ENCODE assay signal across 8 mouse cellular contexts in genomic region chr16:44557661-44558470, GRCm38 (mm10). TPM values are rescaled to one million over a fixed set of nuclear protein-coding genes. Genes with fewer than 3 reads are reported as not detected.
A peak's percentile ranks its signal among the peaks of the same experiment; 100 is the strongest.
DNase-seq lines count a peak whose midpoint lies in the region; ATAC-seq and TF ChIP-seq lines count a peak whose summit lies in the region.

No protein-coding gene starts in this region.

- H3K36me3 ChIP-seq in E14TG2a.4 (ENCODE audit: insufficient read depth, low read length), result no peaks in the 10 kb centered on the region
- H3K36me3 ChIP-seq in heart, embryonic 13.5 days, result no peaks in the 10 kb centered on the region
- H3K36me3 ChIP-seq in kidney, embryonic 16.5 days (ENCODE audit: insufficient read depth, low read length), result no peaks in the 10 kb centered on the region
- H3K36me3 ChIP-seq in liver, embryonic 14.5 days (replicated peaks; ENCODE audit: control insufficient read depth, insufficient read depth, low read depth), result no peaks in the 10 kb centered on the region
- H3K36me3 ChIP-seq in neural tube, embryonic 12.5 days, result no peaks in the 10 kb centered on the region; the same call in 1 of the 2 replicates

- 2% methylated on average over 46 of the region's 47 CpGs for whole genome bisulfite sequencing in bone marrow, adult 2 months
- whole genome bisulfite sequencing in heart, embryonic 13.5 days, result 1% methylated on average over 46 of the region's 47 CpGs
- WGBS in kidney, embryonic 16.5 days, result 1% methylated on average over 41 of the region's 47 CpGs
- under 1% methylated on average over 47 of the region's 47 CpGs for WGBS in liver, embryonic 14.5 days (ENCODE audit: insufficient replicate concordance)
- under 1% methylated on average over 47 of the region's 47 CpGs for WGBS in neural tube, embryonic 12.5 days

- H3K4me2 ChIP-seq in heart, embryonic 13.5 days, result peak overlapping the region; percentile 79
- H3K4me2 ChIP-seq in kidney, embryonic 16.5 days (replicated peaks; ENCODE audit: low read depth, low read length), result peak overlapping the region; percentile 79
- peak overlapping the region; percentile 61 for H3K4me2 ChIP-seq in liver, embryonic 14.5 days (ENCODE audit: low read depth)
- peak overlapping the region; percentile 70 for H3K4me2 ChIP-seq in neural tube, embryonic 12.5 days (replicated peaks)

- ATAC-seq in heart, embryonic 13.5 days (ENCODE audit: extremely low read depth, insufficient number of reproducible peaks, low FRiP score, low TSS enrichment), result peak; percentile 61
- peak; percentile 72 for ATAC-seq in kidney, embryonic 16.5 days (ENCODE audit: low FRiP score, low TSS enrichment)
- no peak for ATAC-seq in liver, embryonic 14.5 days (ENCODE audit: insufficient read depth)
- peak; percentile 73 for ATAC-seq in neural tube, embryonic 12.5 days (ENCODE audit: low FRiP score, low read depth)

- no peaks in the 10 kb centered on the region for H3K9me3 ChIP-seq in E14TG2a.4 (ENCODE audit: low read length)
- no peaks in the 10 kb centered on the region for H3K9me3 ChIP-seq in heart, embryonic 13.5 days
- no peaks in the 10 kb centered on the region for H3K9me3 ChIP-seq in kidney, embryonic 16.5 days (ENCODE audit: low read length)
- H3K9me3 ChIP-seq in liver, embryonic 14.5 days (ENCODE audit: control insufficient read depth, low read length), result no peaks in the 10 kb centered on the region
- H3K9me3 ChIP-seq in neural tube, embryonic 12.5 days, result no peaks in the 10 kb centered on the region

- no peak for TF ChIP-seq CTCF in E14TG2a.4 (conservative IDR thresholded peaks at IDR 0.05; ENCODE audit: low read length)
- TF ChIP-seq CTCF in bone marrow, adult 2 months (IDR thresholded peaks at IDR 0.05; ENCODE audit: control insufficient read depth, insufficient read depth, low read length), result no peak
- TF ChIP-seq CTCF in embryonic fibroblast, embryonic 13.5 days (IDR thresholded peaks at IDR 0.05; ENCODE audit: borderline replicate concordance, insufficient read depth, low read length), result no peak
- no peak for TF ChIP-seq CTCF in liver, embryonic 14.5 days (IDR thresholded peaks at IDR 0.05; ENCODE audit: low read depth)

- no peak overlapping the region; the same call in 1 of the 2 replicates for H3K27ac ChIP-seq in bone marrow, adult 2 months (ENCODE audit: control insufficient read depth, insufficient read depth, low read depth, low read length, poor library complexity)
- H3K27ac ChIP-seq in embryonic fibroblast, embryonic 13.5 days (ENCODE audit: insufficient read depth, low read length), result peak overlapping the region; percentile 90
- peak overlapping the region; percentile 86 for H3K27ac ChIP-seq in heart, embryonic 13.5 days (replicated peaks)
- peak overlapping the region; percentile 91 for H3K27ac ChIP-seq in kidney, embryonic 16.5 days (ENCODE audit: low read length)
- no peak overlapping the region for H3K27ac ChIP-seq in liver, embryonic 14.5 days
- H3K27ac ChIP-seq in neural tube, embryonic 12.5 days, result peak overlapping the region; percentile 74

- no peak for TF ChIP-seq EP300 in liver, embryonic 14.5 days (IDR thresholded peaks at IDR 0.05; ENCODE audit: low read depth)

- H3K4me1 ChIP-seq in E14TG2a.4 (replicated peaks; ENCODE audit: low read depth, low read length), result peaks cover 14% of the 10 kb centered on the region
- no peaks in the 10 kb centered on the region for H3K4me1 ChIP-seq in bone marrow, adult 2 months (ENCODE audit: control insufficient read depth, insufficient read depth, low read length)
- peaks cover 3% of the 10 kb centered on the region; the same call in 1 of the 2 replicates for H3K4me1 ChIP-seq in embryonic fibroblast, embryonic 13.5 days (ENCODE audit: control insufficient read depth, insufficient read depth, low read length)
- H3K4me1 ChIP-seq in heart, embryonic 13.5 days, result peaks cover 30% of the 10 kb centered on the region
- peaks cover 36% of the 10 kb centered on the region for H3K4me1 ChIP-seq in kidney, embryonic 16.5 days (ENCODE audit: insufficient read depth, low read length)
- no peaks in the 10 kb centered on the region for H3K4me1 ChIP-seq in liver, embryonic 14.5 days (replicated peaks; ENCODE audit: control insufficient read depth in 2 of 2, insufficient read depth in 2 of 2, low read length in 1 of 2)
- peaks cover 45% of the 10 kb centered on the region for H3K4me1 ChIP-seq in neural tube, embryonic 12.5 days

- peak overlapping the region; percentile 93 for H3K9ac ChIP-seq in heart, embryonic 13.5 days
- peak overlapping the region; percentile 96 for H3K9ac ChIP-seq in kidney, embryonic 16.5 days (replicated peaks; ENCODE audit: low read length)
- no peak overlapping the region for H3K9ac ChIP-seq in liver, embryonic 14.5 days (replicated peaks)
- H3K9ac ChIP-seq in neural tube, embryonic 12.5 days, result peak overlapping the region; percentile 93

- peaks cover 56% of the 10 kb centered on the region for H3K27me3 ChIP-seq in E14TG2a.4 (ENCODE audit: insufficient read depth, low read length)
- no peaks in the 10 kb centered on the region for H3K27me3 ChIP-seq in heart, embryonic 13.5 days (replicated peaks)
- no peaks in the 10 kb centered on the region for H3K27me3 ChIP-seq in kidney, embryonic 16.5 days (ENCODE audit: insufficient read depth, low read length)
- peaks cover 37% of the 10 kb centered on the region for H3K27me3 ChIP-seq in liver, embryonic 14.5 days (ENCODE audit: control insufficient read depth, insufficient read depth, low read length)
- no peaks in the 10 kb centered on the region for H3K27me3 ChIP-seq in neural tube, embryonic 12.5 days (replicated peaks)

- TF ChIP-seq POLR2A in bone marrow, adult 2 months (IDR thresholded peaks at IDR 0.05; ENCODE audit: borderline replicate concordance, control insufficient read depth, low read depth, low read length), result no peak
- no peak for TF ChIP-seq POLR2A in embryonic fibroblast, embryonic 13.5 days (IDR thresholded peaks at IDR 0.05; ENCODE audit: low read depth, low read length)

- DNase-seq in liver, embryonic 14.5 days (ENCODE audit: low read depth in 3 of 3, low spot score in 3 of 3), result no peak
- peak; percentile 58 to 75 for DNase-seq in urinary bladder, postnatal 36 days (ENCODE audit: low spot score in 2 of 2)

- peak overlapping the region; percentile 88 for H3K4me3 ChIP-seq in E14TG2a.4 (replicated peaks; ENCODE audit: low read length)
- peak overlapping the region; percentile 49 for H3K4me3 ChIP-seq in bone marrow, adult 2 months (replicated peaks; ENCODE audit: control insufficient read depth, low read depth, low read length)
- peak overlapping the region; percentile 92 for H3K4me3 ChIP-seq in embryonic fibroblast, embryonic 13.5 days (ENCODE audit: insufficient read depth, low read length)
- peak overlapping the region; percentile 85 for H3K4me3 ChIP-seq in heart, embryonic 13.5 days
- peak overlapping the region; percentile 87 for H3K4me3 ChIP-seq in kidney, embryonic 16.5 days (ENCODE audit: low read length)
- peak overlapping the region; percentile 31 to 46 for H3K4me3 ChIP-seq in liver, embryonic 14.5 days (ENCODE audit: insufficient read depth in 1 of 2, low read depth in 2 of 2, low read length in 2 of 2)
- H3K4me3 ChIP-seq in neural tube, embryonic 12.5 days, result peak overlapping the region; percentile 88

RNA-seq across cellular contexts. Expression of gene Boc, which starts 0.8 kb away (rescaled TPM):
- polyA plus RNA-seq in bone marrow, adult 2 months (2011; ENCODE audit: insufficient read depth, insufficient read length, low replicate concordance, missing spikeins), result not detected in 2 replicates
- polyA plus RNA-seq in embryonic fibroblast, embryonic 13.5 days (2011; ENCODE audit: insufficient read length, low read depth, missing spikeins), result 13.7 and 30.6 TPM in 2 replicates
- 7.8 and 10.0 TPM in 2 replicates for polyA plus RNA-seq in heart, embryonic 13.5 days (2015; fragmentation: Nextera tagmentation; extraction: Ambion mirVana)
- polyA plus RNA-seq in kidney, embryonic 16.5 days (2015; fragmentation: Nextera tagmentation; extraction: Ambion mirVana), result 23.2 and 24.0 TPM in 2 replicates
- 0.27 and 0.28 TPM in 2 replicates for polyA plus RNA-seq in liver, embryonic 14.5 days (2012; rRNA removed)
- 0.15 and 0.35 TPM in 2 replicates for polyA plus RNA-seq in liver, embryonic 14.5 days (2014; fragmentation: Nextera tagmentation; extraction: Ambion mirVana)
- 32.1 and 34.3 TPM in 2 replicates for polyA plus RNA-seq in neural tube, embryonic 12.5 days (2016; fragmentation: Nextera tagmentation; extraction: Ambion mirVana)

Comparison
In these comparisons a context has a peak if more than half of its experiments do, and no peak if none do; other contexts are left out.
1. H3K4me3 ChIP-seq: peak in every context shown above with its lines; median percentile 92 in embryonic fibroblast, embryonic 13.5 days; 88 in E14TG2a.4; 88 in neural tube, embryonic 12.5 days; 87 in kidney, embryonic 16.5 days; 85 in heart, embryonic 13.5 days; 49 in bone marrow, adult 2 months; 38 in liver, embryonic 14.5 days.
2. H3K27ac ChIP-seq: peak in embryonic fibroblast, embryonic 13.5 days (single experiment), heart, embryonic 13.5 days (single experiment), kidney, embryonic 16.5 days (single experiment) and neural tube, embryonic 12.5 days (single experiment); none in bone marrow, adult 2 months (single experiment) and liver, embryonic 14.5 days (single experiment).
3. DNase-seq: peak in urinary bladder, postnatal 36 days (2 of 2); none in liver, embryonic 14.5 days (0 of 3).
4. Peak in every context shown above with its lines, with median percentiles within 50 percentile points of each other: H3K4me2 ChIP-seq.